Mouse (Mus musculus): Measurements from ENCODE around the gene Saysd1. TPM values are rescaled to one million over a fixed set of nuclear protein-coding genes. Genes with fewer than 3 reads are reported as not detected.

The Saysd1 gene
- polyA plus RNA-seq, 1 experiment from 2014 or later = 15.3 TPM

Other genes starting within 250 kb of the Saysd1 start
- 491 and 498 TPM in 2 replicates for gene Gng2, start 160.9 kb downstream of the Saysd1 start, polyA plus RNA-seq (2015; fragmentation: Nextera tagmentation; extraction: Ambion mirVana)
- 2.5 TPM in 2 replicates for gene Kcnk5, start 43.3 kb upstream of the Saysd1 start, polyA plus RNA-seq (2015; fragmentation: Nextera tagmentation; extraction: Ambion mirVana)
- not detected in 2 replicates for gene Kcnk16, start 130.7 kb upstream of the Saysd1 start, polyA plus RNA-seq (2015; fragmentation: Nextera tagmentation; extraction: Ambion mirVana)
- gene Nudt13, start 156.2 kb upstream of the Saysd1 start, polyA plus RNA-seq (2015; fragmentation: Nextera tagmentation; extraction: Ambion mirVana) = 13.4 and 18.8 TPM in 2 replicates
- 53.9 and 57.6 TPM in 2 replicates for gene Ecd, start 209.6 kb upstream of the Saysd1 start, polyA plus RNA-seq (2015; fragmentation: Nextera tagmentation; extraction: Ambion mirVana)
- 40.0 and 44.2 TPM in 2 replicates for gene Fam149b, start 209.6 kb upstream of the Saysd1 start, polyA plus RNA-seq (2015; fragmentation: Nextera tagmentation; extraction: Ambion mirVana)